Mouse (Mus musculus) kidney, postnatal 14 days (tissue): ENCODE data around the gene Chd2.

Source experiments
- DNase-seq: peaks from one replicate; pipeline ENCODE4 v3.0.0; 2022; ENCODE audit warnings: mixed read lengths

Gene Chd2

DNA sequence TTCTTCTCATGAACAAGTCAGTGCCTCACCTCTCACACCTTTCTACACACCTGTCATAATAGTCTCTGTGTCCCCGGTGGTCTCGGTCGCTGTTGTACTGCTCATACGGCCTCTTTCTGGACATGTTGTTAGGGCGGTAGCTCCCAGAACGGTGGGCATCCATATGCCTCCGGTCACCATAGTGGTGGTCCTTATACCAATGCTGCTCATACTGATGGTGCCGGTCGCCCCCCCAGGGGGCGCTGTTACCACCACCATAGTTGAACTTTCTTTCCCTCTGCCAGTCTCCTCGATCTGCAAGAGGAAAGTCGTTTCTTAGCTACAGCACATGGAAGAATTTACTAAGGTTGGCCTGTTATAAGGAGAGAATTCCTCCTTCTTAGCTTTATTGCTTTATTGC, 105.9 kb downstream of the Chd2 start:
- no peak for DNase-seq

DNA sequence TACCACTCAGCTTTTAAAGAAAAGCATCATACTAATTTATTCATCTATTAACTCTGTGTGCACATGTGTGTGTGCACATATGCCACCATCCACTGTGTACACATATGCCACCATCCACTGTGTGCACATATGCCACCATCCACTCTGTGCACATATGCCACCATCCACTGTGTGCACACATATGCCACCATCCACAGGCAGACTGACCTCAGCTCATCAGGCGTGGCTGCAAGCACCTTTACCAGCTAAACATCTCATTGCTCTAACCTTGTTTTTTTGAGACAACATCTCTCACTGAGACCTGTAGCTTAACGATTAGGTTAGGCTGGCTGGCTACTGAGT, 107.3 kb downstream of the Chd2 start:
- DNase-seq = no peak

DNA sequence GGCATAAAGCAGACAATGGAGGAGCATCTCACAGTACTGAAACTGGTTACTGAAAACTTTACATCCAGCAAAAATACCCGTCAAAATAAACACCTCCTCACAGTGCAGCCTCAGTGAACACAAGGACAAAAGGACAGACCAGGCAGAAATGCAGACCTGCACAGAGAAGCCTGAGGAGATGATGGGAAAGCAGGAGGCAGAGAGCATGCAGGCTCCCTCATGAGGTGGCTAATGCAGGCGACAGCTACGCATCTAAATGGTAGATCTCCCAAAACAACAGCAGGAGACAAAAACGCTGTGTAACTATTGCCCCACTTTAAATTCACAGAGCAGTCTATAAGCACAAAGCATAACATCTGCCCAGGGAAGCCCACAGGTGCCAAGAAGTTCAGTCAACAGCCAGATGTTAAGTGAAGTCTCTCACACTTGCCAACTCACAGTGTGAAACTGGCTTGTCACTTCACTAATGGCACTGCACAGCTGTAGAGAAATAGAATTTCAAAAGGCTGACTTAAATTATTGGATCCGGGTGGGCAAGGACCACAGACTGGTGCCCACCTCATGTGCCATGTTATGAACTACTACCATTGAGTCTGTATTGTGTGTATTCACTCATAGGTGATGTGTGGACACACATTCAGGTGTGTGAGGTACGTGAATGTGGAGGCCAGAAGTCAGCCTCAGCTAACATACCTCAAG, 107.8 kb downstream of the Chd2 start:
- DNase-seq = no peak

DNA sequence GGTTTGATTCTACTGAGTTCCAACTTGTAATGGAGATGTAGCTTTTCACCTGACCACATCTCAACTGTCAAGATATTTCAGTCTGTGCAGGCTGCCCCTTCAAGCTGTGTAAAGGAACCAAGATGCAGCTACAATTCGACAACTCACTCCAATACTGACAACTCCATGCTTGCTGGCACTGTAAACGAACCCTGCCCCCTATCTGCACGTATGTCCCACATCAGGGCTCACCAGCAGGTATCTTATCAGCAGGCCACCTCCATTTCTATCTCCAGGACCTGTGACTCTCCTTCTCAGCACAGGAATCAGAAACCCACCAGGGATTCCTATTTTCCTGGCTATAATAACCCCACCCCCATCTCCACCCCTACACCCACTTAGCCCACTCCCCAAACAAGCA, 113.1 kb downstream of the Chd2 start:
- DNase-seq = no peak

DNA sequence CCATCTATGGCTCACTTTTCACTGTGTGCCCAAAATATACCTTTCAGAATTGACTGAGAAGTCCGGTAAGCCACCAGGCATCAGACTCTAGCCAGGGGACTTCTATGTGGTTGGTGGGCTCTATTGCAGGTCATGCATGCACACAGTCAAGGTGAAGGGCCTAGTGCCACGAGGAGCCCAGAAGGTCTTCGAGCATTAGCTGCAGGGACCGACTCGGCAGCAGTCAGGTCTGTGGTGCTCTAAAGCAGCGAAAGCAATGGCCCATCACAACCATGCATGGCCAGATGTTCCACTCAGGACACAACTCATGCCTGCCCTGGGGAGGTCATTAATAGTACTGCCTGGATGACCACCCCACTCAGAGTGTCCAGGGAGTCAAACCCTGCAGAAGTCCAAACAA, 113.8 kb downstream of the Chd2 start:
- DNase-seq = no peak

DNA sequence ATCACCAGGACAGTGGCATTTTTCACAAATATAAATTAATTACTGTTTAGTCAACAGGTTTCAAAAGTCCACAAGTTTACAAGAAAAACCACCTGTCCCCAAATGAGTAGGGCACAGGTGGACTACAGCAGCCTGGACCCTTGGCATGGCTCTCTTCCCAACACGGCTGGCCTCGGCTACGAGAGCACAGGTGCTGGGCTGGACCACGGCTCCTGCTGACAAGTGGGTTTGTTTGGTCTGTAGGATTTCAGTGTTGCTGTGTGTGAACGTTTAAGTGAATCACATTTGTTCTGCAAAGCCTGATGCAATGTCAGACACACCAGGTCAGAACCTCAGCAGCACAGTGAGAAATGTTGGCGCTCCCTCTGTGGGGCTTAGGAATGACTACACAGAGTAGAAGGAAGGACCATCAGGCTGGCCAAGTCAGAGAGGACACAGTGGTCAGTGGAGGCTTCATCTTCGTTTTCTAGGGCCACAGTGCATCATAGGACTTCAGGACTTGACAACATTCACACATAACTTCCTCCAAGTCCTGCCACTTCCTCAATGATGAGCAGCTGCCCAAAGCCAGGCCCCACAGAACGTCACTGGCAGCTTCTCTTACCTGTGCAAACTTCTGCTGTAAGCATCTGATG, 114.8 kb downstream of the Chd2 start:
- DNase-seq = no peak

DNA sequence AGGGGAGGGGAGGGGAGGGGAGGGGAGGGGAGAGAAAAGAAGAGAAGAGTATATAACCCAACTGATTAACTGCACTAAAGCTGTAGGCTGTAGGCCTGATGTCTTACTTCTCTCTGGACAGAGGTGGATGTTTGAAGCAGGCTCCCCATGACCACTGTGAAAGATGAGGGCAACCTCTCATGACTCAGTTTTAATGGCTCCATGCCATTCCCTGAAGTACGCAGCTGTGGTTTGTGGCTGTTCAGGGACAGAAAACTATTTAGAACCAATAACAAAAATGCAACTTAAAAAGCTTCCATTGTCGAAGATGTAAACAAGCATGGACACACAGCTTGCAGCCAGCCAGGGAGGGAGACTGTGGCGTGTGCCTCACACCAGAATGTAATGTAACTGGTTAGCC, 115.4 kb downstream of the Chd2 start:
- DNase-seq = no peak

DNA sequence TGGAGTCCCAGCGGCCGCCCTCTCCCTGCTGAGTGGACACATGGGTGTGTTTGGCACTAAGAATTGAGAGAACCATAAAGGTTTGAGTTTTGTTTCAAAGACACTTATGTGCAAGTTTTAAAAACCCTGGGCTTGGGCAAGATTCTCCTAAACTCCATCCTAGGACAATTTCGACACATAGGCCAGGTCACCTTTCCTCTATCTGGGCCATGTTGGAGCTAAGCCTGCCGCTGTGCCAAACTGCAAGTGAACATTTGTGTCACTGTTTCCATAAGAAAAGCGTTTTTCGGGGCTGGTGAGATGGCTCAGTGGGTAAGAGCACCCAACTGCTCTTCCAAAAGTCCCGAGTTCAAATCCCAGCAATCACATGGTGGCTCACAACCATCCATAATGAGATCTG, 116.2 kb downstream of the Chd2 start:
- no peak for DNase-seq

DNA sequence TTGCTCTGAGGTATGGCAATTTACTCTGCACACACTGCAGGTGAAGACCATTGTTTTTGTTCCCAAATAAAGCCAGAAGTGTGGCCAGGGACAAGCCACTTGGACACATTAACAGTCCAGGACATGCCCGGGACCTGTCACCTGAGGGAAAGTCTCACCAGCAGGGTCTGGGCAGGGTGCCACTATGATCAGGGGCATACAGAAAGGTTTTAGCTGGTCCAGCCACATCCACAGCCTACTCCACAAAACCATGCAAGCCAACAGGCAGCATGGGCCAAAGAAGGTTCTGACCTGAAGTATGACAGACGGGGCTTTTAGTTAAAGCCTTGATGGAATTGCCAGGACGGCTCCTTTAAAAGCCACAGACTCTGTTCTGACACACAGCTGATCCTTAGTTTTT, 116.9 kb downstream of the Chd2 start:
- DNase-seq = no peak

DNA sequence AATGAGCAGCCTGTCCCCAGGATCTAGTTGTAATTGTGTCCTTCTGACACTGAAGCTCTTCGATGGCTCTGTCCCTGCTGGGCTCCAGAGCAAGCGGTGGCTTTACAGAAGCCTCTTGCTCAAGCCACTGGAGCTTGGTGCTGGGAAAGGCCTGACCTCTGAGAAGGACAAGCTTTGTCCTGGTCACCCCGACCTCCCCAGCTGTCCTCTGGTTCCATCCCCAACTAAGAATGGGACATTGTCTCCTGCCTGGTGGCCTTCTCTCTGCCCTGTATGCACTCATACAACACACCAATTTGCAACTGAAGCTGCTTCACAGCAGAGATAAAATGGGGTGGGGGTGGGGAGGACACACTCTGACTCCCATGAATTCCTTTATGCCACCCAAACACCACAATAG, 117.4 kb downstream of the Chd2 start:
- no peak for DNase-seq

DNA sequence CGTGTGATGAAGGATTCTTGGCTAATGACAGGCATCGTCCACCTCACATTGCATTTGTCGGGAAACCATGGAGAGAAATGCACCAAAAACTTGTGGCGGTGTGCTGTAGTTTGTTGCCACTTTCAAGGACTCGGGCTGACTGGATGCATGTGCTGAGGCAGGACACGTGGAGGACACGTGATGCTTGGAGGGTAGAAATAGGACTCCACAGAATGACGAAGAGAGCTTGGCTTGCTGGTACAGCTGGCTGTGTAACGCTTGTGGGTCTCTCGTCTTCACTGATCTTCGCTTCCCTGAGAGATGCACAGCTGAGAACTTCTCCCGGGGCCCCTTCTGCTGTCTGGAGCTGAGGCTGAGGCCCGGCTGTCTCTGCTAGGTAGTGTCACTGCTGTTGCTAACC, 118.4 kb downstream of the Chd2 start:
- DNase-seq = no peak

DNA sequence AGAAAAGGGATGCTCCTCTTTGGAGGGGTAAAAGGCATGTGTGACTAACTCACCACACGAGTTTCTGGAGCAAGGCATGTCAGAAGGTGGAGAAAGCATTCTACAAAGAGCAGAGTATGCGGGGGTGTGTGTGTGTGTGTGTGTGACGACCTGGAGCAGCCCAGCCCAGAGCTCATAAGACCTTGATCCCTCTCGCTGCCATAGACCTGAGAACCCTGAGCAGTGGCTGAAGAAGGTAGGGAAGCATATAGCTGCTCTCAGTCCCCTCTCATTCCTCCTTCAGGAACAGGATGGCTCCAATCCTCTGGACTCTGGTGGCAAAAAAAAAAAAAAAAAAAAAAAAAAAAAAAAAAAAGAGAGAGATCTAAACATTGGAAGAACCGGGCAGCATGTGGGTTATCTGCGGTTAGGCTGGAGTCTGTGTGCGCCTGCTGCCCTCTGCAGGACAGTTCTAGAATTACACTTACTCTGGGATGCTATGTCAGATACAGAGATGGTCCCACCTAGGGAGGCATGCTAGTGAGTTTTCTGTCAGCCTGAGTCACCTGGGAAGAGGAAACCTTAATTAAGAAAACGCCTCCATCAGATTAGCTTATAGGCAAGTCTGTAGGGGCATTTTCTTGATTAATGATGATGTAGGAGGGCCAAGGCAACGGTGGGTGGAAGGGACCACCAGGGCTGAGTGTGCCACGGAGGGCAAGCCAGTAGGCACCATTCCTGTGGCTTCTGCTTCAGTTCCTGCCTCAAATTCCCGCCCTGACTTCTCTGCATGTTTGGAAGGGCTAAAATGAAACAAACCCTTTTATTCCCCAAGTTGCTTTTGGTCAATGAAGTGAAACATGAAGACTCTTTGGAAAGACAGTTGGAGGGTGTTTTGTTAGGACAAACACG, 119.2 kb downstream of the Chd2 start:
- peak; percentile 84 for DNase-seq

DNA sequence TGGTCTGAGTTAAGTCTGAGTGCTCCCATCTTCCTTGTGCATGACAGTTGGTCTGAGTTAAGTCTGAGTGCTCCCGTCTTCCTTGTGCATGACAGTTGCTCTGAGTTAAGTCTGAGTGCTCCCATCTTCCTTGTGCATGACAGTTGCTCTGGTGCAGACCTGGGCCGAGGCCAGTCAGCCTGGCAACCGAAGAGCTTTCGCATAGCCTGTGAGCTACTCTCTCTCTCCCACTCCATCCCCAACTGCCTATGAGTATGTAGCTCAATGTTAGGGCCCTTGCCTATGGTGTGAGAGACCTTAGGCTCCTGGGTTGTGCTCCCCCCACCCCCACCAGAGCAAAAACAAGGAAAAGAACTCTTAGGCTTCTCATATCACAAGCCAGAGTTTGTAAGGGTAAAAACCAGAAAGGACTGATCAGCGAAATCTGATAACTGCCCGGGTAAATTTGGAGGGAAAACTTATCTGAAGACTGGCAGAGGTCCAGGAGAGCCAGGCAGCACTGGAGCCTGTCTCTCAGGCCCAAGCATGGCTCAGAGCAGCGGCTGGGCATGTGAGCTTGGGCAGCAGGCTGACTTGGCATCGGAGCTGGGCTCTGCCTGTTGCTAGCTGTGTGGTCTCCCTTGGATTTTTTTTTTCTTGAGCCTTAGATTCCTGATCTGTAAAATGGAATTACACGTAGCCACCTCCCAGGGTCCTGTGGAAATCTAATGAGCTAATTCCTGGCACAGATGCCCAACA, 120.2 kb downstream of the Chd2 start:
- DNase-seq = no peak

DNA sequence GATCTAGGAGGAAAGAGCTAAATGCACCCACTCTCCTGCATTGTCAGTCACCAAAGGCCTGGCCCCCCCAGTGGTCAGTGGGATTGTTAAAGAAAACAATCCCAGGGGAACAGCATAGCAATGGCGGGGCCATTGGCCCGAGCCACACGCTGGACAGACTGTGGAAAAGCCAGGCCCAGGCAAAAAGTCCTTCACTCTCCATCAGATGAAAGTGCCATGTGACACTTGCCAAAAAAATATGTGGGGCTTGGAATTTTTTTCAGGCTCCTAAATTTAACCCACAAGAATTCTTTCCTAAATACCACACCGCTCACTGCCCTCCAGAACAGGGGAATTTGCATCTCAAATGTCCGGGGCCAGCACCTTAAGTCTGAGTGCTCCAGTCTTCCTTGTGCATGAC, 120.8 kb downstream of the Chd2 start:
- DNase-seq = no peak

DNA sequence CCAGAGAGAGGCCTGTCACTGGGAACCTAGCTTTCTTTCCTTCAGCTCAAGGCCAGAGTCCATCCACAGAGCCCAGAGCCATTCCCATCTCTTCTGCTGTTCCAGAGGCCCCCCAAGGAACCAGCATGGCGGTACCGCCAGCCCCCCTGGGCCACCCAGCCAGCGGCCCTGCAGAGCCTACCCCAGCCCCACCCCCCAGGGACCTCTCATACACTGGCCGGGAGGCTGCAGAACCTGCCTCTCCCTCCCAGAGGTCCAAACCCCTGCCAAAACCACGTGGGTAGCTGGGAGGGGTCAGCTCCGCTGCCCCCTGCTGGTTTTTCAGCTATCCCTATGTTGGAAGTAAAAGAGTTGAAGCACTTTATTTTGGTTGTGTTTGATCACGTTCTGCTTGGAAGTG, 122.3 kb downstream of the Chd2 start:
- DNase-seq = no peak

DNA sequence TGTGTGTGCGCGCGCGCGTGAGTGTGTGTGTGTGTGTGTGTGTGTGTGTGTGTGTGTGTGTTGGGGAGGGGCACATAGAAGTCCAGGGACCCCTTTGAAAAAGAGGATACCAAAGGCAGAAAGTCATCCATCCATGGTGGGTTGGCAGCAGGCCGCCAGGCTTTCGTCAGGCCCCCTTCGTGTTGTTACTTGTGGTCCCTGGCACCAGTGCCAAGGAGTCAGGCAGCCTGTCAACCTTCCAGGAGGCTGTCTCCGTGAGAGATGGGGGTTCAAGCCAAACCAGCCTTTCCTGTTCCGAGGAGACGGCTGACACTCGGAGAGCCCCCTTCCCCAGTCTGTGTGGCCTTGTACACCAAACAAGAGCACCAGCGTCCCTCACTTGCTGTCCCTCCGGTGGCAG, 127.4 kb downstream of the Chd2 start:
- DNase-seq = no peak

DNA sequence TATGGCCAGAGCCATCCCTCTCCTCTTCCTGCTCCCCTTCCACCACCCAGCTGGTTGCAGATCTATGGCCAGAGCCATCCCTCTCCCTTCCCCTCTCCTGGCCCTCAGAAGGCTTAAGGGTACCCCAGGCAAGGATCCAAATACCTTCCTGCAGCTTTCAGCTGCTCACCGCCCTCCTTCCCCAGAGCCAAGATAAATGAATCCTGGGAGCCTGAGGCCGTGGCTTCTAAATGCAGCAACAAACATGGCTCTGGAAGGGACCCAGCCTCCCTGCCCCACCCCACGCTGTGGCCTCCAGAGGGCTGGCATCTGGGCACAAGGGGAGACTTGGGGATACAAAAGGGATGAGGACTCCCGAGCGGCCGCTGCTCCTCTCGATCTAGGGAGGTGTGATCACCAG, 129.2 kb downstream of the Chd2 start:
- DNase-seq = no peak

DNA sequence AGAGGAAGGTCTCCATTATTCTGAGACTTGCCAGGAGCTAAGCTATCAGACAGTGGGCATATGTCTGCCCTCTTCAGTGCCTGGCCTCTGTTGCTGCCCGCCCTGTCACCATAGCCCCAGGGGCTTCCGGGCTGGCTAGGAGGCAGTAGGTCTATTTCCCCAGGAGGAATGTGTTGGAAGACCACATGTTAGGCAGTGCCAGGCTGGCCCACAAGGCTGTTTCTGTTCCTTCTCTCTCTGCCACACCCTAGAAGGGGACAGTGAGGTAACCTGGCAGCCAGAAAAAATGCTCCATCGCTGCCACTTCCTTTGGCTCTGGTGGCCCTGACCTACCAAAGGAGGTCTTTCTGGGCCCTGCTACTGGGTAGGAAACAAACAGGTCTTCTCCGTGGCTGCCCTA, 129.6 kb downstream of the Chd2 start:
- DNase-seq = no peak

DNA sequence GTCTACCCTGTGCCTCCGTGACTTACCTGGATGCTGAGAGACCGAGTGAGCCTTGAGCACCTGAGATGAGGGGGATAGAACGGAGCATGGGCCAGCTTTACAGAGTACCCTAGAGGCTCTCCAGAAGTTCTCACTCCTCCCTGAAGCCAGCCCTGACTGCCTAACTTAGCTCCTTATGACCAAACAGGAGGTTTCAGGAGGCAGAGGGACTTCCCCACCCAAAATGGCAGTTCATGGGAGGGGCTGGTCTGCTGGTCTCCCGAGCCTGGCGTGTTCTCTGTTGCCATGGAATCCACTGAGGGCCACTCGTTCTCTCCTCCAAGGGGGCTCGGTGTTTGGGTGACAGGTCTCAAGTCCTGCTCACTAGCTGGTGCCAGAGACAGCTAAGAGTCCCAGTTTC, 130.1 kb downstream of the Chd2 start:
- no peak for DNase-seq

DNA sequence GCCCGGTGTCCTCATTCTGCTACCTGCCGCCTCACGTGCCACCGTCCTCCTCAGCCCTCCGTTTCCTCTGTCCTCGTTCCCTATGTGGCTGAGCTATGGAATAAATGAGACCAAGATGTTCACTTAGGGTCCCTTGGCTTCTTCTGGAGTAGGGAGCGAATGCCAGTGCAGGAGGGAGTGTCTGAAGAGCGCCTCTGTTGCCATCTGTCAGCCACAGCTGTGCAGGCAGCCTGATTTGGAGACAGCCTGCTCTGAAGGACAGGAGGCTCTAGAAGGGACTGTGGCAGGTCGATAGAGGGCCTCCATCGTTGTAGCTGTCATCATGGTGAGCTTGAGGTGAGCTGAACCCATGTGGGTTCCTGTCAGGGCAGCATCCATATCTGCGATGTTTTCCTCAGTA, 136.1 kb downstream of the Chd2 start:
- no peak for DNase-seq

DNA sequence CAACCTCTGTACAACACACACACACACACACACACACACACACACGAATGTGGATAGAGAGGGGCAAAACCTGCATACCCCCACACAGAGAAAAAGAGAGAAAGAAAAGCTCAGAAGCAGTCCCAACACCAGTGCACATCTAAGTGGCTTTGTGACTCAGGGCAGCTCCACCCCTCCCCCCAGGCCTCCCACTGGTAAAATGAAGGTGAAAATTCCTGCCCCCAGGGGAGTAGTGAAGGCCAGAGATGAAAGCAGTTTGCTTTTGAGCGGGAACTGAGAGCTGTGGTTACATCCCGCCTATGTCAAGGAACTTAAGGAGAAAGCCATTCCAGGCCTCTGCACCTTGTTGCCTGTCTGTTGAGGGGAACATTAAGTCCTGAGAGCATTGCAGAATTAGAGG, 138.1 kb downstream of the Chd2 start:
- no peak for DNase-seq

DNA sequence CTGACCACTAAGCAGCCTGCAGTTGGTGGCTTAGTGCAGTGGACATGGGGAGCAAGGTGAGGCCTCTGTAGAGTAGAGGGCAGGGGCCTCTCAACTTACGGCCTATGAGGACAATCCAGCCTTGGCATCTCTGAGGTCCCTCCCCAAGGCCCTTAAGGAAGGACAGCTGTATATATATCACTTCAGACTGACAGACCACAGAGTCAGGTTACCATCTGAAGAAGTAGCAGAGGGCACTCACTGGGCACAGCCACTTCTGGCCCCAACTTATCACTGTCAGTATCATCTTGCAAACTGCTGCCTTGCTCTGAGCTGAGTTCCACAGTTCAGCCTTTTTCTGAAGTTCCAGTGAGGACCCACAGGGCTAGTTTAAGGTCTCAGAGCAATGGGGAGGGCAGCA, 139.0 kb downstream of the Chd2 start:
- DNase-seq = no peak

DNA sequence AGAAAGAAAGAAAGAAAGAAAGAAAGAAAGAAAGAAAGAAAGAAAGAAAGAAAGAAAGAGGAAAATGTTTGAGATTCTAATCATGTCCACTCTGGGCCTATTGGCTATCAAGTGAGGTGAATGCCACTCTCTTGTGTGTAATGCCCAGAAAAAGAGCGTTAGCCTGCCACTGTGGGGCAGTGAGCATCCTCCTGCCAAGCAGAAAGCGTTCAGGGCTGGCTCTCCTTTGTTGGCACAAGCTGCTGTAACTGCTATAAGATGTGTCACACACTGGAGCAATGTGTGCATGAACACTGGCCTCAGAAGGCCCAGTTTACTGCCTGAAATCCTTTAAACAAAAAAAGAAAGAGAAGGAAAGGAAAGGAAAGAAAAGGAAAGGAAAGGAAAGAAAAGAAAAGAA, 139.5 kb downstream of the Chd2 start:
- no peak for DNase-seq
